Mouse (Mus musculus) splenic B cell, adult 2 months (primary cell): Measurements from ENCODE around the gene Ano2.

Source experiments
- DNase-seq: peaks from one replicate; pipeline ENCODE4 v3.0.0-alpha.2; 2011; ENCODE audit warnings: low read depth, low spot score
- H3K27me3 ChIP-seq: 2 replicates; pipeline ENCODE4 v1.6.1; 2012; ENCODE audit warnings: mild to moderate bottlenecking, low read length, moderate library complexity, mixed read lengths; ENCODE audit not compliant: control insufficient read depth, poor library complexity, insufficient read depth, severe bottlenecking
- H3K36me3 ChIP-seq: 2 replicates; pipeline ENCODE4 v1.6.1; 2012; ENCODE audit warnings: mild to moderate bottlenecking, low read length, moderate library complexity, mixed read lengths; ENCODE audit not compliant: control insufficient read depth, poor library complexity, insufficient read depth, severe bottlenecking

Gene Ano2

GRCm38 (mm10) chr6:125914446-125914845, 224.2 kb downstream of the Ano2 start:
- Histone ChIP-seq H3K27me3 (no peaks in the 10 kb centered on the region), H3K36me3 (no peaks in the 10 kb centered on the region)
- no peak for DNase-seq

- no peaks in the 10 kb centered on the region for H3K36me3 ChIP-seq
- no peaks in the 10 kb centered on the region for H3K27me3 ChIP-seq
- DNase-seq = no peak
Observed at GRCm38 (mm10) chr6:125922746-125923145, 232.5 kb downstream of the Ano2 start.

- DNase-seq = no peak
- no peaks in the 10 kb centered on the region for H3K27me3 ChIP-seq
- no peaks in the 10 kb centered on the region for H3K36me3 ChIP-seq
Observed at GRCm38 (mm10) chr6:125924979-125925378, 234.8 kb downstream of the Ano2 start.

- H3K27me3 ChIP-seq = no peaks in the 10 kb centered on the region
- no peaks in the 10 kb centered on the region for H3K36me3 ChIP-seq
- no peak for DNase-seq
Observed at GRCm38 (mm10) chr6:125925861-125926260, 235.6 kb downstream of the Ano2 start.

- Histone ChIP-seq H3K36me3 (no peaks in the 10 kb centered on the region), H3K27me3 (no peaks in the 10 kb centered on the region)
- DNase-seq = no peak
Observed at GRCm38 (mm10) chr6:125931926-125932325, 241.7 kb downstream of the Ano2 start.

GRCm38 (mm10) chr6:125954965-125955364, 264.7 kb downstream of the Ano2 start:
- H3K36me3 ChIP-seq = no peaks in the 10 kb centered on the region
- no peaks in the 10 kb centered on the region for H3K27me3 ChIP-seq
- no peak for DNase-seq

- no peak for DNase-seq
- H3K27me3 ChIP-seq = no peaks in the 10 kb centered on the region
- no peaks in the 10 kb centered on the region for H3K36me3 ChIP-seq
Observed at GRCm38 (mm10) chr6:125973551-125973950, 283.3 kb downstream of the Ano2 start.

GRCm38 (mm10) chr6:125975788-125976465, 285.7 kb downstream of the Ano2 start:
- Histone ChIP-seq H3K36me3 (no peaks in the 10 kb centered on the region), H3K27me3 (no peaks in the 10 kb centered on the region)
- no peak for DNase-seq

GRCm38 (mm10) chr6:125979601-125980000, 289.4 kb downstream of the Ano2 start:
- Histone ChIP-seq H3K36me3 (no peaks in the 10 kb centered on the region), H3K27me3 (no peaks in the 10 kb centered on the region)
- no peak for DNase-seq

GRCm38 (mm10) chr6:125984050-125984449, 293.8 kb downstream of the Ano2 start:
- H3K27me3 ChIP-seq = no peaks in the 10 kb centered on the region
- DNase-seq = no peak
- no peaks in the 10 kb centered on the region for H3K36me3 ChIP-seq

- no peaks in the 10 kb centered on the region for H3K27me3 ChIP-seq
- H3K36me3 ChIP-seq = no peaks in the 10 kb centered on the region
- DNase-seq = no peak
Observed at GRCm38 (mm10) chr6:125992731-125993130, 302.5 kb downstream of the Ano2 start.

- Histone ChIP-seq H3K27me3 (no peaks in the 10 kb centered on the region), H3K36me3 (no peaks in the 10 kb centered on the region)
- DNase-seq = no peak
Observed at GRCm38 (mm10) chr6:126001797-126002196, 311.6 kb downstream of the Ano2 start.

GRCm38 (mm10) chr6:126003002-126003742, 313.0 kb downstream of the Ano2 start:
- no peaks in the 10 kb centered on the region for H3K27me3 ChIP-seq
- no peaks in the 10 kb centered on the region for H3K36me3 ChIP-seq
- no peak for DNase-seq

GRCm38 (mm10) chr6:126006647-126007046, 316.4 kb downstream of the Ano2 start:
- no peaks in the 10 kb centered on the region for H3K36me3 ChIP-seq
- DNase-seq = no peak
- H3K27me3 ChIP-seq = no peaks in the 10 kb centered on the region

- no peak for DNase-seq
- H3K36me3 ChIP-seq = no peaks in the 10 kb centered on the region
- no peaks in the 10 kb centered on the region for H3K27me3 ChIP-seq
Observed at GRCm38 (mm10) chr6:126009083-126009482, 318.9 kb downstream of the Ano2 start.
